9 mouse cellular contexts compared by ENCODE assay signal in the genomic region with DNA sequence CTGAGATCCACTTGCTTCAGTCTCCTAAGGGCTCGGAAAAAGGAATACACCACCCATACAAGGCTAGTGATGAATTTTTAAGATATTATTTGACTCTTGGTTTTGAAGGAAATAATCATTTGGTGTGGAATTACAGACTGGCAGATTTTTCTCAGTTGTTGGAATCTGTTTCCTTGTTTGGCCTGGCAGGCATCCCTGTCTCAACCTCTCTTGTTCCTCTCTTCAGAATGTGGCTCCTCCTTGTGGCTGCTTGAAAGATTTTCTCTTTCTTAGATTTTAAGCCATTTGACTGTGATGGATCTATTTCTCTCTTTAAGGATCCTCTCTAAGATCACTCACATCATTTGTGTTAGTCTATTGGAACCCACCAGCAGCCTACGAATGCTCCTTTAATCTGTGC. TPM values are rescaled to one million over a fixed set of nuclear protein-coding genes. Genes with fewer than 3 reads are reported as not detected.
A peak's percentile ranks its signal among the peaks of the same experiment; 100 is the strongest.
DNase-seq lines count a peak whose midpoint lies in the region; ATAC-seq and TF ChIP-seq lines count a peak whose summit lies in the region.
"Had no signal": no experiment of that assay in that cellular context is flagged by ENCODE, and none has a peak within 500 bp of the region (broad histone marks: within the 10 kb centered on the region; RNA-seq: fewer than 3 reads in every experiment).

No protein-coding gene starts in this region.

- no peak overlapping the region for H3K4me3 ChIP-seq in kidney, adult 2 months (ENCODE audit: insufficient read depth, low read depth, low read length)
- no peak overlapping the region for H3K4me3 ChIP-seq in kidney, embryonic 14.5 days (ENCODE audit: low read length)
- no peak overlapping the region for H3K4me3 ChIP-seq in hindbrain, embryonic 13.5 days
- H3K4me3 ChIP-seq: neural tube, embryonic 12.5 days had no signal

- no peaks in the 10 kb centered on the region for H3K9me3 ChIP-seq in kidney, embryonic 14.5 days (ENCODE audit: control insufficient read depth, low read length)
- H3K9me3 ChIP-seq in hindbrain, embryonic 13.5 days = no peaks in the 10 kb centered on the region
- H3K9me3 ChIP-seq: neural tube, embryonic 12.5 days had no signal

- no peaks in the 10 kb centered on the region for H3K36me3 ChIP-seq in kidney, adult 2 months (ENCODE audit: control insufficient read depth, insufficient read depth, low read length)
- H3K36me3 ChIP-seq in kidney, embryonic 14.5 days (ENCODE audit: control insufficient read depth, insufficient read depth, low read length) = no peaks in the 10 kb centered on the region
- no peaks in the 10 kb centered on the region for H3K36me3 ChIP-seq in hindbrain, embryonic 13.5 days
- H3K36me3 ChIP-seq: neural tube, embryonic 12.5 days had no signal

- ATAC-seq in kidney, embryonic 14.5 days (ENCODE audit: low FRiP score, low TSS enrichment) = no peak
- no peak for ATAC-seq in hindbrain, embryonic 13.5 days (ENCODE audit: low FRiP score)

- no peak overlapping the region for H3K9ac ChIP-seq in kidney, embryonic 14.5 days (ENCODE audit: low read depth, low read length)
- no peak overlapping the region for H3K9ac ChIP-seq in hindbrain, embryonic 13.5 days
- H3K9ac ChIP-seq: neural tube, embryonic 12.5 days had no signal

- H3K4me2 ChIP-seq in kidney, embryonic 14.5 days (replicated peaks; ENCODE audit: low read depth, low read length) = no peak overlapping the region
- H3K4me2 ChIP-seq in hindbrain, embryonic 13.5 days = no peak overlapping the region
- H3K4me2 ChIP-seq: neural tube, embryonic 12.5 days had no signal

- H3K4me1 ChIP-seq in kidney, adult 2 months (ENCODE audit: control insufficient read depth, insufficient read depth, low read length) = no peaks in the 10 kb centered on the region
- no peaks in the 10 kb centered on the region for H3K4me1 ChIP-seq in kidney, embryonic 14.5 days (ENCODE audit: control insufficient read depth, insufficient read depth, low read length)
- peaks cover 6% of the 10 kb centered on the region; the same call in 1 of the 2 replicates for H3K4me1 ChIP-seq in hindbrain, embryonic 13.5 days (replicated peaks)
- H3K4me1 ChIP-seq: neural tube, embryonic 12.5 days had no signal

- peak; percentile 52 for TF ChIP-seq CTCF in kidney, adult 2 months (conservative IDR thresholded peaks at IDR 0.05; ENCODE audit: insufficient read depth, insufficient read length, low read depth, low read length)

- WGBS in kidney, adult 2 months = 81% methylated on average over 2 of the region's 2 CpGs
- 86% methylated on average over 2 of the region's 2 CpGs for WGBS in kidney, embryonic 14.5 days
- 84% methylated on average over 2 of the region's 2 CpGs for WGBS in hindbrain, embryonic 13.5 days

- TF ChIP-seq POLR2A in kidney, adult 2 months (IDR thresholded peaks at IDR 0.05; ENCODE audit: low read depth, low read length) = no peak

- H3K27me3 ChIP-seq in kidney, adult 2 months (replicated peaks; ENCODE audit: control insufficient read depth, insufficient read depth, low read length) = no peaks in the 10 kb centered on the region
- H3K27me3 ChIP-seq in kidney, embryonic 14.5 days (ENCODE audit: control insufficient read depth, insufficient read depth, low read length) = no peaks in the 10 kb centered on the region
- H3K27me3 ChIP-seq in hindbrain, embryonic 13.5 days = no peaks in the 10 kb centered on the region
- H3K27me3 ChIP-seq: neural tube, embryonic 12.5 days had no signal

- no peak overlapping the region for H3K27ac ChIP-seq in kidney, adult 2 months (ENCODE audit: insufficient read depth, low read depth, low read length)
- H3K27ac ChIP-seq in kidney, embryonic 14.5 days (ENCODE audit: low read depth, low read length) = no peak overlapping the region
- no peak overlapping the region for H3K27ac ChIP-seq in hindbrain, embryonic 13.5 days
- H3K27ac ChIP-seq: neural tube, embryonic 12.5 days had no signal

- peak; percentile 63 for DNase-seq in kidney, adult 2 months
- peak; percentile 60 for DNase-seq in urinary bladder, postnatal 14 days (ENCODE audit: low spot score)
- DNase-seq in urinary bladder, postnatal 4 days (ENCODE audit: low spot score in 2 of 2) = no peak
- peak; percentile 76 to 82 for DNase-seq in cerebellum, postnatal 10 days
- peak; percentile 47 to 63 for DNase-seq in kidney, postnatal 25 days
- DNase-seq in thymus, postnatal 4 days = peak; percentile 28

RNA-seq across cellular contexts. Expression of a gene that starts 4.9 kb away (rescaled TPM):
- 0.03 and 0.07 TPM in 2 replicates for polyA plus RNA-seq in kidney, adult 2 months (2012; rRNA removed)
- polyA plus RNA-seq in kidney, embryonic 14.5 days (2014; fragmentation: Nextera tagmentation; extraction: Ambion mirVana) = 48.4 and 51.1 TPM in 2 replicates
- 8.3 and 9.0 TPM in 2 replicates for polyA plus RNA-seq in hindbrain, embryonic 13.5 days (2015; fragmentation: Nextera tagmentation; extraction: Ambion mirVana)

Comparison
In these comparisons a context has a peak if more than half of its experiments do, and no peak if none do; other contexts are left out.
1. DNase-seq: peak in kidney, adult 2 months (single experiment), urinary bladder, postnatal 14 days (single experiment), cerebellum, postnatal 10 days (2 of 2), kidney, postnatal 25 days (2 of 2) and thymus, postnatal 4 days (single experiment); none in urinary bladder, postnatal 4 days (0 of 2).